Mouse (Mus musculus) forebrain, embryonic 12.5 days (tissue): ENCODE results near the gene Sorbs1. TPM values are rescaled to one million over a fixed set of nuclear protein-coding genes. Genes with fewer than 3 reads are reported as not detected.

ENCODE experiments used
- ATAC-seq: fragments of 200-750 bp; cut with Nextera tagmentation; 2 replicates; pipeline ENCODE4 v1.8.0; 2017; ENCODE audit warnings: moderate TSS enrichment; ENCODE audit not compliant: low FRiP score
- H3K27ac ChIP-seq: fragments of 300-500 bp; sonication (generic); 2 replicates; pipeline ENCODE4 v1.5.1; 2016; ENCODE audit warnings: mild to moderate bottlenecking
- H3K27me3 ChIP-seq: fragments of 300-500 bp; sonication (generic); 2 replicates; pipeline ENCODE4 v1.6.1; 2016; ENCODE audit warnings: mild to moderate bottlenecking
- H3K36me3 ChIP-seq: fragments of 300-500 bp; sonication (generic); replicated peaks from 2 replicates; pipeline ENCODE4 v1.6.1; 2016; ENCODE audit warnings: mild to moderate bottlenecking
- H3K4me1 ChIP-seq: fragments of 300-500 bp; sonication (generic); 2 replicates; pipeline ENCODE4 v1.6.1; 2016
- H3K4me2 ChIP-seq: fragments of 300-500 bp; sonication (generic); 2 replicates; pipeline ENCODE4 v1.6.1; 2016; ENCODE audit warnings: mild to moderate bottlenecking, moderate library complexity
- H3K4me3 ChIP-seq: fragments of 300-500 bp; sonication (generic); replicated peaks from 2 replicates; pipeline ENCODE4 v1.5.1; 2016; ENCODE audit warnings: mild to moderate bottlenecking
- H3K9ac ChIP-seq: fragments of 300-500 bp; sonication (generic); 2 replicates; pipeline ENCODE4 v1.6.1; 2016; ENCODE audit warnings: mild to moderate bottlenecking
- H3K9me3 ChIP-seq: fragments of 300-500 bp; sonication (generic); 2 replicates; pipeline ENCODE4 v1.6.1; 2016
- WGBS: fragments of 180-500 bp; shearing (Covaris S2); methylation state at CpG from one replicate; pipeline ENCODE4 v1.1.7; 2016; 5-methylcytosine and 5-hydroxymethylcytosine counted together
- polyA plus RNA-seq: library from polyadenylated mRNA; unstranded; fragments of >200 nt; fragmentation: Nextera tagmentation; extraction: Ambion mirVana; gene quantifications from 2 replicates; pipeline ENCODE4 v1.2.1, GENCODE M21; 2016

Sorbs1 gene
- polyA plus RNA-seq, 1 experiment from 2014 or later: 69.3 TPM

DNA sequence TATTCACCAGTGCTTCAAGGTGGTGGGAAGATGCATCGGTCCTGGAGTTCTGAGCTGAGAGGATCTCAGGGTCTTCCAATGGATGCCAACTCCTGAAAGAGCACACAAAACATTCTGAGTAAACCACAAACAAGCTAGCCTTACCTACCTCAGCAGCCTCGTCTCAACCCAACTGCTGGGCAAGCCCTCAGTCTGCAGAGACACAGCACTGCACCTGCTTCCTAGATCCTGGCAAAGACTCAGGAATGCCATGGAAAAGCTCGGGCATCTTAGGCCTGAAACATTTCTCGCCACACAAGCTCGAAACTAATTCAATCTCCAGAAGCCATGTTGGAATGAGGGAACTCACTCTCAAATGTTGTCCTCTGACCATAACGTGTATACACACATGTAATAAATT, 62.3 kb downstream of the Sorbs1 start:
- no peaks in the 10 kb centered on the region for H3K27me3 ChIP-seq
- H3K4me1 ChIP-seq: no peaks in the 10 kb centered on the region
- H3K9me3 ChIP-seq: no peaks in the 10 kb centered on the region
- H3K4me3 ChIP-seq: no peak overlapping the region
- no peak overlapping the region for H3K27ac ChIP-seq
- ATAC-seq: no peak
- WGBS: 93% methylated on average over 6 of the region's 6 CpGs
- H3K4me2 ChIP-seq: no peak overlapping the region
- no peaks in the 10 kb centered on the region for H3K36me3 ChIP-seq
- no peak overlapping the region for H3K9ac ChIP-seq

DNA sequence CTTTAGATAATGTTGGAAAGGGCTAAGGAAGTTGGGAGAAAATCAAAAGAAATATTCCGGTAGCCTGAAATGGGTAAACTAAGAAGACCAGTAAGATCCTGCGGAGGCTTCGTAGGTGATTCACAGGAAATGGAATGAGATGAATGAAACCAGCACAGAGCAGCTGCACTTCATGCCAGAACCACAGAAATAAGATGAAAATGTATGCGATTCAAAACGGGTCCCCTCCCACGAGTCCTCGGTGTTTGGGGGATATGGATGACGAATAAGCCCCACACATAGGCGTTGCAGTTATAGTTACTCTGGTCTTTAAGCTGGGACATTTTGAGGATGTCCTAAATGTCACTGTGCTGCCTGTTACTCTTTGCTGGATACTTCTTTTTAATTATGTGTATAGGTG, 67.1 kb downstream of the Sorbs1 start:
- WGBS: 93% methylated on average over 9 of the region's 9 CpGs
- ATAC-seq: no peak
- Histone ChIP-seq H3K27ac (no peak overlapping the region), H3K4me1 (no peaks in the 10 kb centered on the region), H3K27me3 (no peaks in the 10 kb centered on the region), H3K9me3 (no peaks in the 10 kb centered on the region), H3K4me2 (no peak overlapping the region), H3K9ac (no peak overlapping the region), H3K4me3 (no peak overlapping the region), H3K36me3 (no peaks in the 10 kb centered on the region)

DNA sequence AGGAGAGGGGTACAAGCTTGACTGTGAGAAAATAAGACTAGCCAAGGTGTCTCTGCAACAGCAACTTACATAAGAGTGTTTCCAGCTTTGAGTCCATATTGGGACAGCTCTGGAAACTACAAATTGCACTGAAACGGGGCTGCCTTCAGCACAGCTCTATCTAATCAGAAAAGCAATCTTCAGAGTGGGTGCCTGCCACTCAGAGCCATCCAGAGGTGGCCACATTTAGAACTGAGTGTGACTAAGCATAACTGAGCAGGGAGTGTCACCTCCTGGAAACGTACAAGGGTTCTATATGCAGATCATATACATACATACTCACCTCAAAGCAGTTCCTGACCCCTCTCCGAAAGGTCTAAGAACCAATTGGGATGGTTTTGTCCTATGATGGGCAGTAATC, 71.2 kb downstream of the Sorbs1 start:
- no peak for ATAC-seq
- no peak overlapping the region for H3K27ac ChIP-seq
- 88% methylated on average over 3 of the region's 3 CpGs for WGBS
- H3K4me3 ChIP-seq: no peak overlapping the region
- H3K9me3 ChIP-seq: no peaks in the 10 kb centered on the region
- peaks cover 3% of the 10 kb centered on the region; the same call in 1 of the 2 replicates for H3K4me1 ChIP-seq
- no peak overlapping the region for H3K4me2 ChIP-seq
- no peaks in the 10 kb centered on the region for H3K27me3 ChIP-seq
- H3K36me3 ChIP-seq: no peaks in the 10 kb centered on the region
- H3K9ac ChIP-seq: no peak overlapping the region

DNA sequence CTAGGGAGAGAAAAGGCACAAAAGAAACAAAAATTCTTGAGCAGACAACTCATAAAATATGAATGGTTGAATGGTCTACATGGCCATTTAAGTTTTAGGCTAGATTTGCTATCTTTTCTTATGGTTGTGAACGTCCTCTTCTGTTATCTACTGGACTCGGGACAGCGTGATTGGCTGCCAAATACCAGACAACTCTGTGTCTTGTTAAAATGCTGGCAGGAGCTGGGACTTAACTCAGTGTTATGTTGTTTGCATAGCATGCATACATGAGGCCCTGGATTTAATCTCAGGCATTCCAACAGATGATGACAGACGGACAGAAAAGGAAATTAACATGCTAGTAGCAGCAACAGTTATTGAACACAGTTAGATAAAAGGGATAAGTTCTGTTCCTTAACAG, 72.6 kb downstream of the Sorbs1 start:
- no peak overlapping the region for H3K4me2 ChIP-seq
- no peak overlapping the region for H3K9ac ChIP-seq
- H3K9me3 ChIP-seq: no peaks in the 10 kb centered on the region
- no peak overlapping the region for H3K4me3 ChIP-seq
- ATAC-seq: no peak
- no peak overlapping the region for H3K27ac ChIP-seq
- H3K36me3 ChIP-seq: no peaks in the 10 kb centered on the region
- WGBS: 91% methylated on average over 4 of the region's 4 CpGs
- H3K27me3 ChIP-seq: no peaks in the 10 kb centered on the region
- peaks cover 3% of the 10 kb centered on the region; the same call in 1 of the 2 replicates for H3K4me1 ChIP-seq

DNA sequence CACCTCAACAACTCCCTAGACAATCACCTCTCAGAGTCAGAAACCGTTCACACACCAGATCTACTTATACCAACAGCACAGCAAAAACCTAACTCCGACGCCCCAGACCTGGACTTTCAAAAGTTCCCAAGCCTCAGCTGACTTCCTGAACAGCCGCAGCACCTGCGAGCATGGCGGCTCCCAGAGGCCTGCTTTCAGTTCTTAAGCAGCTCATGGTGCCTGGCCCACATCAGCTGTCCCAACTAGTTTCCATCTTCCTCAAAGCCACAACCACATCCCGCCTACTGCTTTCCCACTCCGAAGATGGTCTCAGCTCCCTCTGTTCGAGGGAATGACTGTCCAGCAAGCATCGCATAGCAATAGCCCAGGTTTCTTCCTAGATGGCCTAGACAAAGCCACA, 74.7 kb downstream of the Sorbs1 start:
- Histone ChIP-seq H3K4me1 (peaks cover 13% of the 10 kb centered on the region), H3K9me3 (no peaks in the 10 kb centered on the region), H3K4me2 (no peak overlapping the region), H3K4me3 (no peak overlapping the region), H3K27me3 (no peaks in the 10 kb centered on the region), H3K27ac (no peak overlapping the region), H3K36me3 (no peaks in the 10 kb centered on the region), H3K9ac (no peak overlapping the region)
- 95% methylated on average over 10 of the region's 10 CpGs for WGBS
- no peak for ATAC-seq

DNA sequence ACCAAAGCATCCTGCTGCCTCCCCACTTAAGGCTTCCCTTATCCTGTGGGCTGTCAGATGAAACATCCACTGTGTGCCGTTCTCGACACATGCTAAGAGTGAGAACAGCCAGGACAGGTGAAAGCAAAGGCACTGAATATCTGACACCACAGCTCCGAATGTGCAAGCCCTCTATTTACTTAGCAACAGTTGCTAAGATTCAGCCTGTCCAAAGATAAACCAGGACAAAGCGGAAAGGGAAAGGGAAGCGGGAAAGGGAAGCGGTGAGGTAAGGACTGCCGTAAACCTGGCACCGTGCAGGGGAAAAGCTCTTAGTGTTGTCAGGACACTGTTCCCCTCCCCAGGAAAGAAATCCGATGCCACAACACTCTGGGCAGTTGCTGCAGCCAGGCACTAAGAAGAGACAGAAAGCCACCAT, 75.9 kb downstream of the Sorbs1 start:
- ATAC-seq: no peak
- Histone ChIP-seq H3K4me1 (peaks cover 22% of the 10 kb centered on the region), H3K9ac (no peak overlapping the region), H3K4me3 (no peak overlapping the region), H3K27ac (no peak overlapping the region), H3K9me3 (no peaks in the 10 kb centered on the region), H3K27me3 (no peaks in the 10 kb centered on the region), H3K4me2 (no peak overlapping the region), H3K36me3 (no peaks in the 10 kb centered on the region)
- WGBS: 66% methylated on average over 9 of the region's 9 CpGs

DNA sequence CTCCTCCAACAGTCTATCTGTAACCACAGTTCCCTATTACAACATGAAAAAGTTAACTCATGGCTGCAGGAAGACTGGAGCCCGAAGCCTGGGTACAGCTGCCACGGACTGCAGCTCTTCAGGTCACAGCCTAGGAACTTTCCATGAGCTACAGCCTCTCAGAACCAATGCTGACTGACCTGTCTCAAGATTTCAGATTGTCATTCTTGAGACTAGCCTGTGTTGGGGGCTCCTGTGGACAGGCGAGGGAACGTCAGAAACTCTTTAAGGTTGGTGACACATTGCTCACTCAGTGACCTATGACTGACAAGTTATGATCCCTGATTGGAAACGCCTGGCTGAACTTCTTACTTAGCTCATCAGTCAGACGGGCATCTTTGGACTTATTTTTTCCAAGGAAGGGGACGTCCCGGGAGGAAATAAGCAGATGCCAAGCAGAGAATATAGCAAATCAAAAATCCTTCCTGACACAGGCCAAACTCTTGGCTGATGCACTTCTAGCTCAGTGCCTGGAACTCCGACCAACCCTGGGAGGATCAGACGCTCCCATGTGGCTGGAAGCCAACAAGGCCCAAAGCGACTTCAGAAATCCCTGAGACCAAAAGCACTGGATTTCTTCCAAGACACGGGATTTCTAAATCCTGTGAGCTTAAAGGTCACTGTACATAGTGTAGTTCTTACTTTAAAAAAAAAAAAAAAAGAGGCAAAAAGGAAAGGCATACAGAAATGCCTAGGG, 76.9 kb downstream of the Sorbs1 start:
- ATAC-seq: no peak
- no peak overlapping the region for H3K4me2 ChIP-seq
- 85% methylated on average over 12 of the region's 12 CpGs for WGBS
- H3K4me3 ChIP-seq: no peak overlapping the region
- no peaks in the 10 kb centered on the region for H3K36me3 ChIP-seq
- no peak overlapping the region for H3K9ac ChIP-seq
- H3K27ac ChIP-seq: no peak overlapping the region
- H3K27me3 ChIP-seq: no peaks in the 10 kb centered on the region
- H3K4me1 ChIP-seq: peaks cover 22% of the 10 kb centered on the region
- no peaks in the 10 kb centered on the region for H3K9me3 ChIP-seq

DNA sequence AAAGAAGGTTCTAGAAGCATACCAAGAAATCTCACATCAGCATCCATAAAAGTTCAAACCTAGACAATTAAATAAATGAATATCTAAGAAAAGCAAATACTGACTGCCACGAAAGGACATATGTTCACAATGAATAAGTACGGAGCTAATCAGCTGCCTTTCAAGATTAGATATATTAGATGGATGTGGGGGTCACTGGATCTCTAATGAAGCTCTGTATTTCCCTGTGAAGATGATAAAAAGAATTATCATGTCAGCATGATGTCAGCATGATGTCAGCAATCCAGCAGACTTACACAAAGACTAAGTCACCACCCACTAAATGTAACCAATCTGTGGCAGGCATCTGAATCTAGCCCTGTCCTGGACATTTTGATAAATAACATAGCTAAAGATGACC, 77.8 kb downstream of the Sorbs1 start:
- Histone ChIP-seq H3K4me1 (peaks cover 22% of the 10 kb centered on the region), H3K4me2 (no peak overlapping the region), H3K36me3 (no peaks in the 10 kb centered on the region), H3K27me3 (no peaks in the 10 kb centered on the region), H3K9ac (no peak overlapping the region), H3K27ac (no peak overlapping the region), H3K4me3 (no peak overlapping the region), H3K9me3 (no peaks in the 10 kb centered on the region)
- WGBS: 99% methylated on average over 2 of the region's 2 CpGs
- no peak for ATAC-seq

DNA sequence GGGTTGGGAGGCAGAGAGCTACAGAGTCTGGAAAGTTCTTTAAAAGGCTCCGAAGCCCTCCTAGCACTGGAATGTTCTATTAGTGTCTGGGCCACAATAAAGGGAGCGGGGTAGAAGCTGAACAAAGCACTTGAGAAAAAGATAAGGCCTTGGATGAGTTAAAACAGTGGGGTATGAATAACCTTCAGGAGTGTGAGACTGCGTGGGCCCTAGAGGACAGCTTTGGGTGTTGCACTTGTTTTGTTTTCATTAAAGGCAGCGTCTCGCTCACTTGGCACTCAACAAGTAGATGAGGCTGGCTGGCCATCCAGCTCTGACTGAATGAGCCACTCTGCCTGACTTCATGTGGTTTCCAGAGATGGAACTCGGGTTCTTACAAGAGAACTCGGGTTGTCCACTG, 78.5 kb downstream of the Sorbs1 start:
- peak overlapping the region; percentile 88 for H3K27ac ChIP-seq
- 87% methylated on average over 7 of the region's 7 CpGs for WGBS
- peaks cover 22% of the 10 kb centered on the region for H3K4me1 ChIP-seq
- no peak overlapping the region for H3K4me2 ChIP-seq
- H3K4me3 ChIP-seq: no peak overlapping the region
- no peaks in the 10 kb centered on the region for H3K36me3 ChIP-seq
- H3K27me3 ChIP-seq: no peaks in the 10 kb centered on the region
- H3K9ac ChIP-seq: no peak overlapping the region
- ATAC-seq: no peak
- H3K9me3 ChIP-seq: no peaks in the 10 kb centered on the region

DNA sequence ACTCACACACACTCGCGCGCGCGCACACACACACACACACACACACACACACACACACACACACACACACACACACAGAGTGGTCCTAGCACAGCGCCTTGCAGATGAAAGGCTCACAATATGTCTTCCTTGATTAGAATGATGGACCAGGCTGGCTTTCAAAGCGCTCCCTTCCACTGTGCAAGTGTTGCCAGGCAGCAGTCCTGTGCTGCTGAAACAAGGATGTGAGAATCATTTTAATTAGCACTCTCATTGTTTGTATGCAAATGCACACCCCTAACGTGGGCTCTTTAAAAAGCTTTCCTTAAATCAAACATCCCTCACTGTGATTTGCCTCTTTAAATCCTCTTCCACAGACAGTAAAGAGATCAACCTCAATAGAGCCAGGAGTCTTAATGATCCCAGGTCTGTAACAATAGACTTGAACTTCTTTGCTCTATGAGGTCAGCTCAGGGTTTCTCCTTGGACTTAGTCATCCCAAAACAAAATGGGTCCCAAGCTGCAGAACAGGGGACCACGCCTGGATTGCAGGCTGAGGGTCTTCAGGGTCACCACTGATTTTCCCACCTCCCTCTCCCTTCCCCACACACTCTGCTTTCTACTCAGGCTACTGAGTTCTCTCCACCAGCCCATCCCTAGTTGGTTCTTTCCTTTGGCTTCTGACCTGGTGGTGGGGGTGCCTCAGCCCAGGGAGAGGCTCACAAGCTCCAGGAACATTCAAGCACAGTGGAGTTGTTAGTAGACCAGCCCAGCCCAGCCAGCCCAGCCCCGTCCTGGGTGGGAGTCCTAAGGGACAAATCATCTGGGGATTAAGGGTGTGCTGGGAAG, 79.3 kb downstream of the Sorbs1 start:
- Histone ChIP-seq H3K4me1 (peaks cover 22% of the 10 kb centered on the region), H3K4me2 (0 out of 2 replicates have a peak overlapping the region, but pooled peaks have one; percentile 6), H3K27me3 (no peaks in the 10 kb centered on the region), H3K27ac (peak overlapping the region; percentile 88), H3K4me3 (no peak overlapping the region), H3K9me3 (no peaks in the 10 kb centered on the region), H3K36me3 (no peaks in the 10 kb centered on the region), H3K9ac (no peak overlapping the region)
- WGBS: 36% methylated on average over 10 of the region's 10 CpGs
- ATAC-seq: peak; percentile 92

DNA sequence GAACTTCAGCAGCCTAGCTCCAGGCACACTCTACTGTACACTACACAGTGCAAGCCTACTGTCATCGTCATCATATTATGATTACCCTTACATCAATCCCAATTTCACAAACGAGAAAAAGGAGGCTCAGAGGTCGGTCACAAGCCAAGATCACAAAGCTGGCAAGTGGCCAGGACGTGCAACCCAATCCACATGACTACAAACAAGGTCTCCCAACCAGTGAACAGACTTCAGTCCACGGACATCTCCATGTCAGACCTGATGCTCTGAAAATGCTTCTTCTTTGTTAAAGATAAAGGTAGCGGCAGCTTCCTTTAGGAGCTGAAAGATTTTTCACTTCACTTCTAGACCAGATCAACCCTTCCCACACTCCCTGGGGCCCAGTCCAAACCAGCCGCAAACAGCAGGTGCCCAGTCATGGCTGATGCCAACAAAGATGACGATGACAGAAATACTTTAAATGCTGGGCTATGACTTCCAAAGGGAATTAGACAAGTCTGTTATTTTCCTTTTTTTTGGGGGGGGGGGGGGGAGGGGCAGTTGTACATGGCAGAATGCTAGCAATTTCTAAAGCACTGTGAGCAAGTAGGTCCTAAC, 80.2 kb downstream of the Sorbs1 start:
- ATAC-seq: 0 out of 2 replicates have a peak, but pooled peaks have one; percentile 17
- 70% methylated on average over 8 of the region's 8 CpGs for WGBS

DNA sequence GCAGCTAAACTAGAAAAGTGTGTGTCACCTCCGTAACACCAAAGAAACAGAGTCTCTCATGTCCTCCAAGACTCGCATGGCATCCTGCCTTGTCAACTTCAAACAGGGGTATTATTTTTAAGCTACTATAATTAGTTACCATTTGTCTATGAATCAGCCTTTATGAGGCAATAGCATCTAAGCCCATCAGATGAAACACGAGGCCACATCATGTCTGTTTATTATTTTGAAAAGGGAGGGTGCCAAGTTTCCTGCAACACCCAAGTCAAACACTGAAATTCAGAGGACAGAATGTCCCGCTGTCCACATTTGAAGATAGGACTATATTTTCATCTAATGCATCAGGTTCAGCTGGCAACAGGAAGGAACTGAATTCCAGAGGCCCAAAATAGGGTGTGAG, 81.6 kb downstream of the Sorbs1 start:
- Histone ChIP-seq H3K27ac (no peak overlapping the region), H3K9me3 (no peaks in the 10 kb centered on the region), H3K4me1 (peaks cover 19% of the 10 kb centered on the region), H3K27me3 (no peaks in the 10 kb centered on the region), H3K4me3 (no peak overlapping the region), H3K36me3 (no peaks in the 10 kb centered on the region), H3K9ac (no peak overlapping the region), H3K4me2 (no peak overlapping the region)
- WGBS: 88% methylated on average over 4 of the region's 4 CpGs
- no peak for ATAC-seq

More for the DNA sequence above, 80.2 kb downstream of the Sorbs1 start:
- Histone ChIP-seq H3K4me2 (0 out of 2 replicates have a peak overlapping the region, but pooled peaks have one; percentile 6), H3K4me3 (no peak overlapping the region), H3K36me3 (no peaks in the 10 kb centered on the region), H3K4me1 (peaks cover 22% of the 10 kb centered on the region), H3K27me3 (no peaks in the 10 kb centered on the region), H3K9me3 (no peaks in the 10 kb centered on the region), H3K9ac (no peak overlapping the region), H3K27ac (peak overlapping the region; percentile 76)
